Mouse (Mus musculus) megakaryocyte, embryonic 14.5 days (primary cell): ENCODE measurements around the gene Casp7.

Source experiments
- FLI1 ChIP-seq: IDR thresholded peaks from 2 replicates; pipeline ENCODE4 v1.6.1; 2012; ENCODE audit warnings: low read length, inconsistent platforms, mixed read lengths
- GATA1 ChIP-seq: IDR thresholded peaks from 3 replicates; pipeline ENCODE4 v1.6.1; 2012; ENCODE audit warnings: mixed read lengths, low read length, inconsistent platforms, borderline replicate concordance

DNA sequence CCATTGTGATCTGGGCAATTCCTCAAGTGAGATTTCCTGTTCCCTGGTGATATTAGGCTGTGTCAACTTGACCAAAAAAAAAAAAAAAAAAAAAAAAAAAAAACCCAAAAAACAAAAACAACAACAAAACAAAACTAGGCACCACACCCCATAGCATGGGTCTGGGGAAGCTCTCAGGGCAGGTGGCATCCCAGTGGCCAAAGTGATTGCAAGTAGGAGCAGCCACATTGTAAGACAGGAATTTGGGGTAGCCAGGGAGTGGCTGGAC lies 1.5 kb downstream of the Casp7 start:
- TF ChIP-seq GATA1 (no peak), FLI1 (no peak)
